Mouse (Mus musculus) brain, embryonic 14.5 days (tissue): ENCODE measurements around the gene Lmod3.

Source experiments
- CTCF ChIP-seq: fragments of 200-500 bp; IDR thresholded peaks from 2 replicates; pipeline ENCODE4 v1.5.1; 2012; ENCODE audit warnings: inconsistent platforms, mild to moderate bottlenecking, moderate library complexity, borderline replicate concordance; ENCODE audit not compliant: insufficient read depth, insufficient read length; ENCODE audit errors: extremely low read depth
- POLR2A ChIP-seq: fragments of 200-500 bp; IDR thresholded peaks from 2 replicates; pipeline ENCODE4 v1.6.1; 2012; ENCODE audit warnings: mild to moderate bottlenecking, inconsistent platforms, borderline replicate concordance; ENCODE audit not compliant: poor library complexity, insufficient read depth, insufficient read length, severe bottlenecking; ENCODE audit errors: extremely low read depth

GRCm38 (mm10) chr6:97210191-97210961 is 42.2 kb downstream of the Lmod3 start, which contains the start of gene Arl6ip5:
- peak; percentile 34; the same call in 1 of the 2 replicates for TF ChIP-seq POLR2A
- TF ChIP-seq CTCF = no peak
